Mouse (Mus musculus) liver, postnatal 0 days (tissue): ENCODE measurements around the gene Arl6ip5.
A peak's percentile ranks its signal among the peaks of the same experiment; 100 is the strongest.
"Not testable (repeated sequence)": the region's sequence is repeated elsewhere in the genome, so short reads cannot be mapped to it uniquely, and the experiment has no call there.

Source experiments
- CTCF ChIP-seq: sonication (generic); IDR thresholded peaks from 2 replicates; pipeline ENCODE4 v1.5.1; 2016; ENCODE audit warnings: antibody characterized with exemption, low read depth
- EP300 ChIP-seq: IDR thresholded peaks from 2 replicates; pipeline ENCODE4 v1.6.1; 2016; ENCODE audit warnings: antibody characterized with exemption, low read depth, mild to moderate bottlenecking

GRCm38 (mm10) chr6:97263750-97264149 lies 53.3 kb downstream of the Arl6ip5 start:
- peak; percentile 34 for TF ChIP-seq CTCF
- TF ChIP-seq EP300 = not testable (repeated sequence)
